Mouse (Mus musculus): ENCODE measurements around the gene 4930524B15Rik. TPM values are rescaled to one million over a fixed set of nuclear protein-coding genes. Genes with fewer than 3 reads are reported as not detected.

4930524B15Rik gene
- polyA plus RNA-seq (2014; fragmentation: Illumina TruSeq; extraction: RNeasy Lipid Tissue Mini Kit (QIAGEN cat#74804); ENCODE audit: low read depth, low replicate concordance): not detected

DNA sequence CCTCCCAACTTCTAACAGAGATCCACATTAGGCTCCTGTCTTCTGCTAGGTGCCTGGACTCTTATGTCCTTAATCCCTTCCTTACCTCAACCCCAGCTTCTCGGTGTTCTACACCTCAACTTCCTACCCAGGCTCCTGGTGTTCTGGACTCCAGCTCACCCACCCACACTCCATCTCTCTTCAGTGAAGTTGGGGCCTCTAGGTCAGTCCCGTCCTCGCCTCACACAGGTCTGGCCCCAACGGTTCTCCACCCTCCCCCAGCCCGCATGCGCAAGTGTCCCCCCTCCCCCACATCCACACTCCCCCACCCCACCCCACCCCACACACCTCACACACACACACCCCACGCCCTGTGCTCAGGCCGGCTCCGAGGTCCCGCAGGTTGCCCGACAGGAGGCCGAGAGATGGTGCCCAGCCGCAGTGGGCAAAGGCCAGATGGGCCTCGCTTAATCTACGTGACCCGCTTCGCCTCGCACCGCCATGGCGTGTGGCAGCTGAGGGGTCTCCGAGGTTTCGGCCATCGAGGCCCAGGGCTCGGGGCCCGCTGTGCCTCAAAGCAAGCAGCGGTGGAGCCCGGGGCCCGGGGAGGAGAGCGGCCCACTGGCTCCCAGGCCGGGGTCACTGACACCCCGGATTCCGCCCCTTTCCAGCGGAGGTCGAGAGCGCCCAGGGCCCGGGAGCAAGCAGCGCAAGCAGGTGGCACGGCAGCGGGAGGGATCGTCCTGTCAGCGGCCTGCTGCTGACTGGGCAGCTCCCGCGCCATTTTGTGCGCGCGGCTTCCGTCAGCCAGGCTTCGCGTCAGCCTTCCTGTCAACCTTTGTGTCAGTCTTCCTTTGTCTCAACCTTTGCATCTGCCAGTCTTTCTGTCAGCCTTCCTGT lies at the start of gene 4930524B15Rik:
TSS of gene 4930524B15Rik (plus strand) at position 337 of the 879 bp plus-strand sequence.

DNA sequence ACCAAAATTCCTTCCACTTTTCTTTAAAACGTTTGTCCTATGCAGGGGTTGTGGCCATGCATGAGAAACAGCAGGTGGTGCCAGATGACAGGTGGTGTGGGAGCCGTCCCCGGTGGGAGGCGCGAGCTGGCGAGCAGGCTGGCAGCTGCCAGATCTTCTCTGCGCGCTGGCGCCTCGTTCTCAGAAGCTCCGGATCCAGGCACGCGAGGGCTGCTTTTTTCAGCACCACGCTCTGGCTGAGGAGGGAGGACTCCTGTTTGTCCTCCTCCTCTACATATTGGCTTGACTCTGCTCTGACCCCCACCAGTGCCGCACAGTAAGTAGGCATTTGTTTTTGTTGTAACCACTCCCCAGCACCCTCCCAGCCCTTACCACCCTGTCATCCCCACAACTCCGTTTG lies 34.9 kb downstream of the 4930524B15Rik start, which contains the start of gene Nsg2:
TSS of gene Nsg2 (plus strand) at position 183 of the 400 bp plus-strand sequence.

Other genes starting within 250 kb of the 4930524B15Rik start
- 36.2 TPM for gene Cpeb4, start 93.4 kb upstream of the 4930524B15Rik start, polyA plus RNA-seq (2014; fragmentation: Illumina TruSeq; extraction: RNeasy Lipid Tissue Mini Kit (QIAGEN cat#74804); ENCODE audit: low read depth, low replicate concordance)
- gene Nsg2, start 34.9 kb downstream of the 4930524B15Rik start, polyA plus RNA-seq (2014; fragmentation: Illumina TruSeq; extraction: RNeasy Lipid Tissue Mini Kit (QIAGEN cat#74804); ENCODE audit: low read depth, low replicate concordance): 0.55 TPM
- not detected for gene Il9r, start 234.7 kb downstream of the 4930524B15Rik start, polyA plus RNA-seq (2014; fragmentation: Illumina TruSeq; extraction: RNeasy Lipid Tissue Mini Kit (QIAGEN cat#74804); ENCODE audit: low read depth, low replicate concordance)
- 9.2 TPM for gene Snrnp25, start 239.8 kb downstream of the 4930524B15Rik start, polyA plus RNA-seq (2014; fragmentation: Illumina TruSeq; extraction: RNeasy Lipid Tissue Mini Kit (QIAGEN cat#74804); ENCODE audit: low read depth, low replicate concordance)